Mouse (Mus musculus) liver, embryonic 16.5 days (tissue): ENCODE results near the gene Csf3r. TPM values are rescaled to one million over a fixed set of nuclear protein-coding genes. Genes with fewer than 3 reads are reported as not detected.

Experiments used
- ATAC-seq: fragments of 200-750 bp; cut with Nextera tagmentation; 2 replicates; pipeline ENCODE4 v1.8.0; 2017; ENCODE audit warnings: low read depth, mild to moderate bottlenecking, moderate number of reproducible peaks, moderate library complexity
- H3K27ac ChIP-seq: fragments of 300-500 bp; sonication (generic); 2 replicates; pipeline ENCODE4 v1.5.1; 2014; ENCODE audit warnings: mild to moderate bottlenecking, low read length
- H3K27me3 ChIP-seq: fragments of 300-500 bp; sonication (generic); 2 replicates; pipeline ENCODE4 v1.6.1; 2014; ENCODE audit warnings: low read depth, low read length, mixed read lengths; ENCODE audit not compliant: control insufficient read depth, insufficient read depth
- H3K36me3 ChIP-seq: fragments of 300-500 bp; sonication (generic); 2 replicates; pipeline ENCODE4 v1.6.1; 2014; ENCODE audit warnings: mild to moderate bottlenecking; ENCODE audit not compliant: control insufficient read depth, insufficient read depth
- H3K4me1 ChIP-seq: fragments of 300-500 bp; sonication (generic); 2 replicates; pipeline ENCODE4 v1.6.1; 2014; ENCODE audit warnings: low read depth, low read length, mixed read lengths; ENCODE audit not compliant: control insufficient read depth
- H3K4me2 ChIP-seq: fragments of 300-500 bp; sonication (generic); 2 replicates; pipeline ENCODE4 v1.6.1; 2014; ENCODE audit warnings: low read depth, low read length, mixed read lengths
- H3K4me3 ChIP-seq: fragments of 300-500 bp; sonication (generic); 2 replicates; pipeline ENCODE4 v1.5.1; 2014; ENCODE audit warnings: low read depth, mild to moderate bottlenecking, low read length
- H3K9ac ChIP-seq: fragments of 300-500 bp; sonication (generic); 2 replicates; pipeline ENCODE4 v1.6.1; 2014; ENCODE audit warnings: low read depth, low read length
- H3K9me3 ChIP-seq: fragments of 300-500 bp; sonication (generic); replicated peaks from 2 replicates; pipeline ENCODE4 v1.6.1; 2016; ENCODE audit warnings: low read length; ENCODE audit not compliant: control insufficient read depth
- WGBS: fragments of 180-500 bp; shearing (Covaris S2); extraction: QIAGEN DNeasy Blood & Tissue Kit; methylation state at CpG from one replicate; pipeline ENCODE4 v1.1.7; 2014; ENCODE audit not compliant: insufficient replicate concordance; 5-methylcytosine and 5-hydroxymethylcytosine counted together
- polyA plus RNA-seq: library from polyadenylated mRNA; unstranded; fragments of >200 nt; fragmentation: Nextera tagmentation; extraction: Ambion mirVana; gene quantifications from 2 replicates; pipeline ENCODE4 v1.2.1, GENCODE M21; 2015

Gene Csf3r
- polyA plus RNA-seq, 1 experiment from 2014 or later, result 5.5 TPM

GRCm38 (mm10) chr4:126067401-126068077 lies 43.2 kb downstream of the Csf3r start:
- Histone ChIP-seq H3K4me1 (no peaks in the 10 kb centered on the region), H3K4me3 (no peak overlapping the region), H3K4me2 (no peak overlapping the region), H3K36me3 (no peaks in the 10 kb centered on the region), H3K27me3 (no peaks in the 10 kb centered on the region), H3K9me3 (no peaks in the 10 kb centered on the region), H3K27ac (no peak overlapping the region), H3K9ac (no peak overlapping the region)
- no peak for ATAC-seq
- 51% methylated on average over 15 of the region's 15 CpGs for WGBS

GRCm38 (mm10) chr4:126068842-126069241 lies 44.5 kb downstream of the Csf3r start:
- no peak overlapping the region for H3K4me3 ChIP-seq
- H3K27ac ChIP-seq, result no peak overlapping the region
- no peaks in the 10 kb centered on the region for H3K27me3 ChIP-seq
- no peak overlapping the region for H3K9ac ChIP-seq
- no peaks in the 10 kb centered on the region for H3K4me1 ChIP-seq
- H3K4me2 ChIP-seq, result no peak overlapping the region
- ATAC-seq, result no peak
- 49% methylated on average over 6 of the region's 6 CpGs for WGBS
- no peaks in the 10 kb centered on the region for H3K36me3 ChIP-seq
- no peaks in the 10 kb centered on the region for H3K9me3 ChIP-seq

GRCm38 (mm10) chr4:126077833-126078232 lies 53.5 kb downstream of the Csf3r start:
- Histone ChIP-seq H3K27me3 (no peaks in the 10 kb centered on the region), H3K9me3 (no peaks in the 10 kb centered on the region), H3K9ac (no peak overlapping the region), H3K4me2 (no peak overlapping the region), H3K4me3 (no peak overlapping the region), H3K4me1 (no peaks in the 10 kb centered on the region), H3K27ac (no peak overlapping the region), H3K36me3 (no peaks in the 10 kb centered on the region)
- WGBS, result 56% methylated on average over 6 of the region's 6 CpGs
- ATAC-seq, result no peak

GRCm38 (mm10) chr4:126079266-126079665 lies 54.9 kb downstream of the Csf3r start:
- Histone ChIP-seq H3K9ac (no peak overlapping the region), H3K27ac (no peak overlapping the region), H3K27me3 (no peaks in the 10 kb centered on the region), H3K36me3 (no peaks in the 10 kb centered on the region), H3K9me3 (no peaks in the 10 kb centered on the region), H3K4me3 (no peak overlapping the region), H3K4me2 (no peak overlapping the region), H3K4me1 (no peaks in the 10 kb centered on the region)
- WGBS, result 55% methylated on average over 4 of the region's 4 CpGs
- ATAC-seq, result no peak

- H3K27me3 ChIP-seq, result no peaks in the 10 kb centered on the region
- no peak overlapping the region for H3K4me2 ChIP-seq
- H3K4me1 ChIP-seq, result no peaks in the 10 kb centered on the region
- H3K36me3 ChIP-seq, result no peaks in the 10 kb centered on the region
- no peak overlapping the region for H3K4me3 ChIP-seq
- no peak for ATAC-seq
- no peak overlapping the region for H3K27ac ChIP-seq
- 75% methylated on average over 1 of the region's 1 CpGs for WGBS
- H3K9me3 ChIP-seq, result no peaks in the 10 kb centered on the region
- H3K9ac ChIP-seq, result no peak overlapping the region
These were observed 57.3 kb downstream of the Csf3r start for GRCm38 (mm10) chr4:126081601-126082000.

GRCm38 (mm10) chr4:126083021-126083420 lies 58.7 kb downstream of the Csf3r start:
- Histone ChIP-seq H3K4me1 (no peaks in the 10 kb centered on the region), H3K9ac (no peak overlapping the region), H3K36me3 (no peaks in the 10 kb centered on the region), H3K27me3 (no peaks in the 10 kb centered on the region), H3K9me3 (no peaks in the 10 kb centered on the region), H3K4me2 (no peak overlapping the region), H3K4me3 (no peak overlapping the region), H3K27ac (no peak overlapping the region)
- no peak for ATAC-seq
- WGBS, result 31% methylated on average over 9 of the region's 9 CpGs

GRCm38 (mm10) chr4:126084382-126084781 lies 60.0 kb downstream of the Csf3r start:
- Histone ChIP-seq H3K9me3 (no peaks in the 10 kb centered on the region), H3K9ac (no peak overlapping the region), H3K4me1 (no peaks in the 10 kb centered on the region), H3K4me3 (no peak overlapping the region), H3K4me2 (no peak overlapping the region), H3K27me3 (no peaks in the 10 kb centered on the region), H3K36me3 (no peaks in the 10 kb centered on the region), H3K27ac (no peak overlapping the region)
- 64% methylated on average over 8 of the region's 8 CpGs for WGBS
- no peak for ATAC-seq

GRCm38 (mm10) chr4:126085996-126086576 lies 61.7 kb downstream of the Csf3r start:
- ATAC-seq, result peak; percentile 84
- no peak overlapping the region for H3K9ac ChIP-seq
- H3K27ac ChIP-seq, result no peak overlapping the region
- peaks cover 4% of the 10 kb centered on the region for H3K4me1 ChIP-seq
- H3K4me2 ChIP-seq, result no peak overlapping the region
- H3K36me3 ChIP-seq, result no peaks in the 10 kb centered on the region
- 22% methylated on average over 7 of the region's 7 CpGs for WGBS
- H3K27me3 ChIP-seq, result no peaks in the 10 kb centered on the region
- H3K9me3 ChIP-seq, result no peaks in the 10 kb centered on the region
- no peak overlapping the region for H3K4me3 ChIP-seq

GRCm38 (mm10) chr4:126090101-126090847 lies 65.9 kb downstream of the Csf3r start:
- Histone ChIP-seq H3K36me3 (no peaks in the 10 kb centered on the region), H3K27ac (no peak overlapping the region), H3K4me2 (no peak overlapping the region), H3K27me3 (no peaks in the 10 kb centered on the region), H3K9ac (no peak overlapping the region), H3K4me1 (peaks cover 4% of the 10 kb centered on the region), H3K4me3 (no peak overlapping the region), H3K9me3 (no peaks in the 10 kb centered on the region)
- 33% methylated on average over 7 of the region's 7 CpGs for WGBS
- ATAC-seq, result peak; percentile 50
